Mouse (Mus musculus): ENCODE results near the gene Prdx5. TPM values are rescaled to one million over a fixed set of nuclear protein-coding genes. Genes with fewer than 3 reads are reported as not detected.

Gene Prdx5
- total RNA-seq, 2 experiments from 2014 or later, result 177 to 270 TPM

GRCm38 (mm10) chr19:6893731-6894451 is 16.0 kb downstream of the Prdx5 start:
- DNase-seq, result no peak
- intact Hi-C loops (cut with DNase I), result no loop called here

GRCm38 (mm10) chr19:6892512-6892911 is 17.4 kb downstream of the Prdx5 start:
- Histone ChIP-seq H3K27ac (no peak overlapping the region), H3K4me3 (no peak overlapping the region)
- no peak for TF ChIP-seq CTCF (IDR thresholded peaks at IDR 0.05)
- no peak for DNase-seq
- intact Hi-C loops (cut with DNase I), result no loop called here

More at GRCm38 (mm10) chr19:6893731-6894451, 16.0 kb downstream of the Prdx5 start:
- no peak for TF ChIP-seq CTCF (IDR thresholded peaks at IDR 0.05)
- H3K27ac ChIP-seq, result no peak overlapping the region
- no peak overlapping the region for H3K4me3 ChIP-seq

- no peak overlapping the region for H3K27ac ChIP-seq
- no peak for TF ChIP-seq CTCF (IDR thresholded peaks at IDR 0.05)
- intact Hi-C loops (cut with DNase I), result no loop called here
- DNase-seq, result no peak
- H3K4me3 ChIP-seq, result no peak overlapping the region
These were observed 31.9 kb downstream of the Prdx5 start for GRCm38 (mm10) chr19:6877965-6878364.

DNA sequence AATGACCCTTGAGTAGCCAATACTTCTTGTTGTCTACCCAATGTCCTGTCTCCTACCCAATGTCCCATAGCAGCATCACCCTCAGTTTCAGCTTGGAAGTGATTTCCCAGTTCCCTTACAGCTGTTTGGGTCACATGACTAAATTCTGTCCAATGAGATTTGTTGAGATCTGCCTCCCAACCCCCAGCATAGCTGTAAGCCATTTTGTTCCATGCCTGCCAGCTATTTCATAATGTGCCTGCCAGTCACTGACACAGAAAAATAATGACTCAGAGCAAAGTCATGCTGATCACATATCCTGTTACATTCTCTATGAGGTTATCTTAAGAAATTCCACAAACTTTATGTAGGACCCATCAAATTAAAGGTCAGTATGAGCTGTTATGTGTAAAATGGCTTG is 33.1 kb downstream of the Prdx5 start:
- no peak for DNase-seq
- H3K4me3 ChIP-seq, result no peak overlapping the region
- intact Hi-C loops (cut with DNase I), result no loop called here
- TF ChIP-seq CTCF (IDR thresholded peaks at IDR 0.05), result no peak
- H3K27ac ChIP-seq, result no peak overlapping the region

GRCm38 (mm10) chr19:6875834-6876233 is 34.1 kb downstream of the Prdx5 start:
- TF ChIP-seq CTCF (IDR thresholded peaks at IDR 0.05), result no peak
- DNase-seq, result no peak

DNA sequence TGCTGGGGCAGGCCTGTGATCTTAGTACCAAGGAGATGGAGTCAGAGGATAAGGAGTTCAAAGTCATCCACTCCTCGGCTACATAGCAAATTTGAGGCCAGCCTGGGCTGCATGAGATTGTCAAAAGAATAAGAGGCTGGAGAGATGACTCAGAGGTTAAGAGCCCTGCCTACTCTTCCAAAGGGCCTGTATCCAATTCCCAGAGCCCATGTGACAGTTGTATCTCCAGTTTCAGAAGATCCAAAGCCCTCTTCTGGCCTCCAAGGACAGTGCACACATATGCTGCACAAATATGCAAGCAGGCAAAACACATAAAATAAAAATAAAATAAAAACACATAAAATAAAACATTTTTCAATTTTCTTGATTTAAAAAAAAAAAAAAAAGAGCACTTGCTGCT is 35.6 kb downstream of the Prdx5 start:
- TF ChIP-seq CTCF (IDR thresholded peaks at IDR 0.05), result no peak
- no peak overlapping the region for H3K27ac ChIP-seq
- H3K4me3 ChIP-seq, result no peak overlapping the region
- DNase-seq, result no peak
- intact Hi-C loops (cut with DNase I), result no loop called here

More at GRCm38 (mm10) chr19:6875834-6876233, 34.1 kb downstream of the Prdx5 start:
- Histone ChIP-seq H3K27ac (no peak overlapping the region), H3K4me3 (no peak overlapping the region)
- intact Hi-C loops (cut with DNase I), result no loop called here

DNA sequence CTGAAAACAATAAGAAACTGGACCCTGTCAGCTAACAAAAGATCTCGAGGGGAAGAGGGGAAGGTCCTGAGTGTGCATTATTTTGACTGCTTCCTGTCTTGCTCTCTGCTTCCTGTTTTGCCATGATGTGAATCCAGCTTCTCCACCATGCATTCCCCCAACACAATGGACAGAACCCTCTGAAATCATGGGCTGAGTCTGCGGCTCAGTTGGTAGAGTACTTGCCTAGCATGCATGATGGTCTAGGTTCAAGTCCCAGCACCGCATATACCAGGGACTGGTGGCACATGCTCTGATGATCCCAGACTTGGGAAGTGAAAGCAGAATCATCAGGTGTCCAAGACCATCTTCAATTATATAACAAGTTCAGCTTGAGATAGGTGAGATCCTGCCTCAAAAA is 37.2 kb downstream of the Prdx5 start:
- H3K27ac ChIP-seq, result no peak overlapping the region
- no peak for DNase-seq
- TF ChIP-seq CTCF (IDR thresholded peaks at IDR 0.05), result no peak
- intact Hi-C loops (cut with DNase I), result no loop called here
- H3K4me3 ChIP-seq, result no peak overlapping the region

GRCm38 (mm10) chr19:6871574-6872271 is 38.2 kb downstream of the Prdx5 start:
- Histone ChIP-seq H3K4me3 (no peak overlapping the region), H3K27ac (no peak overlapping the region; the same call in 1 of the 2 replicates)
- peak; percentile 26 for DNase-seq
- intact Hi-C loops (cut with DNase I), result no loop called here
- TF ChIP-seq CTCF (IDR thresholded peaks at IDR 0.05), result peak; percentile 46

GRCm38 (mm10) chr19:6869355-6869754 is 40.6 kb downstream of the Prdx5 start:
- peak overlapping the region; percentile 69 for H3K4me3 ChIP-seq
- peak overlapping the region; percentile 82 for H3K27ac ChIP-seq
- TF ChIP-seq CTCF (IDR thresholded peaks at IDR 0.05), result no peak
- intact Hi-C loops (cut with DNase I), result no loop called here
- peak; percentile 53 for DNase-seq

GRCm38 (mm10) chr19:6861451-6861850 is 48.5 kb downstream of the Prdx5 start:
- H3K27ac ChIP-seq, result no peak overlapping the region
- no peak overlapping the region for H3K4me3 ChIP-seq
- no peak for DNase-seq
- TF ChIP-seq CTCF (IDR thresholded peaks at IDR 0.05), result no peak
- intact Hi-C loops (cut with DNase I), result no loop called here

- intact Hi-C loops (cut with DNase I), result no loop called here
- no peak overlapping the region for H3K27ac ChIP-seq
- no peak for TF ChIP-seq CTCF (IDR thresholded peaks at IDR 0.05)
- no peak overlapping the region for H3K4me3 ChIP-seq
- DNase-seq, result no peak
These were observed 49.2 kb downstream of the Prdx5 start for GRCm38 (mm10) chr19:6860706-6861105.

GRCm38 (mm10) chr19:6859971-6860370 is 49.9 kb downstream of the Prdx5 start:
- no peak for TF ChIP-seq CTCF (IDR thresholded peaks at IDR 0.05)
- no peak for DNase-seq
- no peak overlapping the region for H3K4me3 ChIP-seq
- intact Hi-C loops (cut with DNase I), result no loop called here
- no peak overlapping the region for H3K27ac ChIP-seq

DNA sequence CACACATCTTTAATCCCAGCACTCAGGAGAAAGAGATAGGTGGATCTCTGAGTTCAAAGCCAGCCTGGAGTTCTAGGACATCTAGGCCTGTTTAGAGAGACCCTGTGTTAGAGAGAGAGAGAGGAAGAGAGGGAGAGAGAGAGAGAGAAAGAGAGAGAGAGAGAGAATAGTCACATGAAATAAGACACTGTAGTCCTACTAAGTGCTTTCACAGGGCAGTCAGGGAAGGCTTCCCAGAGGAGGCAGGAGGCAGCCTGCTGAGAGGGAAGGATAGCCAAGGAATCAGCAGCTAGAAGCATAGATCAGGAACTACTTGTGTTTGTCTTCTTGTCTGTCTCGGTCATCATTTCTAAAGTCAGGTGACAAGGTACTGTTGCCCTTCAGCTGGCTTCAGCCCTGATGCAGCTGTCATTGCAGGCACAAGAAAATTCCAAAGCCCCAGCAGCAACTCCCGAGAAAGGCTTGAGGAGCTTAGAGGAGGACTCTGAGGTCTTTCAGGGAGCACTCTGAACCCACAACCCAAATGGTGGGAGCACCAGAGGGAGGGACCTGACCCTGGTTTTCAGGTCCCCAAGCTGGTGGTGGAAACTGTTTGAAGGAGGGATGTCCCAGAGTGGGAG is 50.8 kb downstream of the Prdx5 start:
- intact Hi-C loops (cut with DNase I), result no loop called here
- TF ChIP-seq CTCF (IDR thresholded peaks at IDR 0.05), result no peak
- H3K27ac ChIP-seq, result no peak overlapping the region
- no peak for DNase-seq
- H3K4me3 ChIP-seq, result no peak overlapping the region

All from gastrocnemius, adult 2 months (tissue).